Mouse (Mus musculus): Measurements from ENCODE around the gene Insl6.

DNA sequence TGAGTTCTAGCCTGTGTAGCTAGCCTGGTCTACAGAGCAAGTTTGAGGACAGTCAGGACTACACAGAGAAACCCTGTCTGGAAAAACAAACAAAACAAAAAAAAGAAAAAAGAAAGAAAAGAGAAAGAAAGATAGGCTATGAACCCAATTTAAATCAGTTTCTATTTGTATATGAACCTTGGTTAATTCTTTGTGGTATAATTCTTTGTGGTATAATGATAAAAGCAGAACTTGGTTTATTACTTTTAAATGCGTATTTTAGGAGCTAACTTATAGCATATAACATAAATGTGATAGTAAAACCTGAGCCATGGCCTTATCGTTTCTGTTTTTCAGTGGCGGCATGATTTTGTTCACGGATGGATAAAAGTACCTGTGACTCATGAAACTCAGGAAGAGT, 48.7 kb downstream of the Insl6 start:
- TF ChIP-seq POLR2A (IDR thresholded peaks at IDR 0.05; ENCODE audit: low read depth, low read length): no peak
- no peak for TF ChIP-seq CTCF (IDR thresholded peaks at IDR 0.05; ENCODE audit: borderline replicate concordance, insufficient read depth, low read length)

Measured in embryonic fibroblast, embryonic 13.5 days (primary cell).